Mouse (Mus musculus) E14TG2a.4 (cell line): ENCODE data around the gene Dock8.

Experiments
- CTCF ChIP-seq: conservative IDR thresholded peaks from 2 replicates; pipeline ENCODE4 v1.5.1; 2014; ENCODE audit warnings: low read length
- NANOG ChIP-seq: IDR thresholded peaks from 2 replicates; pipeline ENCODE4 v1.6.1; 2014; ENCODE audit warnings: borderline replicate concordance, low read length, mixed read lengths
- POU5F1 ChIP-seq: IDR thresholded peaks from 2 replicates; pipeline ENCODE4 v1.6.1; 2014; ENCODE audit warnings: low read length, borderline replicate concordance

DNA sequence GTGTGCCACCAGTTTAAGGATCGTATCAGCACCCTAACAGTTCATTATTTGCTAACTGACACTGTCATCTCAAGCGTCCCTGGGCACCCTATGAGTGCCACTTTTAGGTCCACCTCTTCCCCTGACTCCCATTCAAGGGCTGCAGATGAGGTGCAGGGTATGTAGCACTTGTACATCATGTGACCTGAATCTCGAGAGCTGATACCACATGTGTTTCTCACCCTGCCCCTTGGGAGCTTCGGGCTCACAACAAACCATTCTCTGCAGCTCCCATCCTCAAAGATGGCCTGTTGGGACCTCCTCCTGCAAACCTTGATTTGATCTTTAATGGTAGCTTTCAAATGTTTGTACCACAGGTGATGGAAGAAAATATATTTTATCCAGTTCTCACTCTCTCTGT, 32.4 kb downstream of the Dock8 start:
- TF ChIP-seq CTCF (no peak), NANOG (no peak), POU5F1 (no peak)
